Mouse (Mus musculus) spleen, adult 2 months (tissue): ENCODE data around the gene Unc45b. TPM values are rescaled to one million over a fixed set of nuclear protein-coding genes. Genes with fewer than 3 reads are reported as not detected.
"Not testable (repeated sequence)": the region's sequence is repeated elsewhere in the genome, so short reads cannot be mapped to it uniquely, and the experiment has no call there.

ENCODE experiments used
- DNase-seq, 2 experiments: peaks; one replicate each; pipeline versions ENCODE4 v3.0.0 to v3.0.0-alpha.2; 2012 to 2021; ENCODE audit warnings: low spot score in 2 of 2, low read depth in 1 of 2
- H3K27ac ChIP-seq: fragments of 200-500 bp; 2 replicates; pipeline ENCODE4 v1.5.1; 2012; ENCODE audit warnings: low read length, inconsistent platforms; ENCODE audit not compliant: insufficient read depth
- H3K27me3 ChIP-seq: fragments of 200-500 bp; 2 replicates; pipeline ENCODE4 v1.6.1; 2012; ENCODE audit warnings: mild to moderate bottlenecking, moderate library complexity, low read length, inconsistent platforms; ENCODE audit not compliant: control insufficient read depth, insufficient read depth
- H3K36me3 ChIP-seq: fragments of 200-500 bp; 2 replicates; pipeline ENCODE4 v1.6.1; 2012; ENCODE audit warnings: mild to moderate bottlenecking, low read length, inconsistent platforms; ENCODE audit not compliant: control insufficient read depth, insufficient read depth
- H3K4me1 ChIP-seq: fragments of 200-500 bp; 2 replicates; pipeline ENCODE4 v1.6.1; 2011; ENCODE audit warnings: inconsistent platforms; ENCODE audit not compliant: control insufficient read depth, insufficient read depth, insufficient read length
- H3K4me3 ChIP-seq: fragments of 200-500 bp; 2 replicates; pipeline ENCODE4 v1.5.1; 2011; ENCODE audit warnings: mild to moderate bottlenecking, inconsistent platforms; ENCODE audit not compliant: insufficient read depth, insufficient read length; ENCODE audit errors: extremely low read depth
- CTCF ChIP-seq: fragments of 200-500 bp; IDR thresholded peaks from 2 replicates; pipeline ENCODE4 v1.5.1; 2011; ENCODE audit warnings: mild to moderate bottlenecking, inconsistent platforms; ENCODE audit not compliant: insufficient read depth, insufficient read length, insufficient replicate concordance; ENCODE audit errors: extremely low read depth
- POLR2A ChIP-seq: fragments of 200-500 bp; IDR thresholded peaks from 2 replicates; pipeline ENCODE4 v1.6.1; 2011; ENCODE audit warnings: low read depth, low read length, inconsistent platforms
- WGBS: fragments of 180-500 bp; shearing (Covaris S2); methylation state at CpG from one replicate; pipeline ENCODE4 v1.1.7; 2018; 5-methylcytosine and 5-hydroxymethylcytosine counted together
- polyA plus RNA-seq: library from polyadenylated mRNA; depleted of rRNA; stranded (reverse); fragments of >200 nt; gene quantifications from 2 replicates; pipeline ENCODE4 v1.2.3, GENCODE M21; 2012; rRNA removed

The Unc45b gene
- polyA plus RNA-seq, 1 experiment: 0.82 TPM

DNA sequence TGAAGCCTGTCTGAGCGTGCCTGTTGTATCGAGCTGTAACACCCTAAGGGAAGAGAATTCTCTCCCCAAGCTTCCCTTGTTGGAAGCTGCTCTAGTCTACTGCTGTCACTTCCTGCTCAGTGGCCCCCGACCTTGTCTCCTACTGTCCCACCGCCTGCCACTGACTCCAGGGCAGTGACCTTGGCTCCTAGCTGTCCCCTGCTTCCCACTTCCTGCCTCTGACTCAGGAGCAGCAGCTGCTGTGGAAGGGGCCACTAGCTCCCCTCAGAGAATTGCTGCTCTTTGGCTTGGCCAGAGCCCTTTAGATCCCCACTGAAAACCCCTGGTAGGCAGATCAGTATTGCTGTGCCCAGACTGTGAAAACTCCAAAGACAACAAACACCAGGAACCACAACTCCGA lies 63.6 kb downstream of the Unc45b start:
- H3K27ac ChIP-seq: peak overlapping the region; percentile 4; the same call in 1 of the 2 replicates
- no peak for DNase-seq
- WGBS: 36% methylated on average over 5 of the region's 5 CpGs

DNA sequence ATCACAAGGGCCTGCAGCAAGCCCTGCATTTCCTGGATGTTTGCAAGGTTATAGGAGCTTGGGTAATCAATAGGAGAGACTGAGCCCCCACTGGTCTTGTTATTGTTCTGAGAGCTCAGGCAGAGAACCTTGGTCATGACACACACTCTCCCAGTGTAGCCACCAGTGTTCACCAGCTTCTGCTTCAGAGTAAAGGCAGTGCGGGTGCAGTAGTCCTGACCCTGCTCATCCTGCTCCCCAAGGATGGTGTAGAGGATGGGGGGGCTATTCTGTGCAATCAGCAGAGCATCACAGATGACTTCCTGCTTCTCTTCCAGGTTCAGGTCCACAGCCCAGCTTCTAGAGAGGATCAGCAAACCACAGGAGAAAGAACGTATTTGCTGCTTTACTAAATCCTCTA lies 72.1 kb downstream of the Unc45b start:
- H3K27ac ChIP-seq, DNase-seq, H3K4me1 ChIP-seq, H3K4me3 ChIP-seq, H3K36me3 ChIP-seq, H3K27me3 ChIP-seq: not testable (repeated sequence)
- WGBS: 71% methylated on average over 2 of the region's 2 CpGs

More for the DNA sequence above, 63.6 kb downstream of the Unc45b start:
- no peak for TF ChIP-seq CTCF
- no peak for TF ChIP-seq POLR2A
- H3K27me3 ChIP-seq: no peaks in the 10 kb centered on the region; the same call in 1 of the 2 replicates
- no peak overlapping the region for H3K4me3 ChIP-seq
- H3K4me1 ChIP-seq: peaks cover 6% of the 10 kb centered on the region; the same call in 1 of the 2 replicates
- no peaks in the 10 kb centered on the region for H3K36me3 ChIP-seq

DNA sequence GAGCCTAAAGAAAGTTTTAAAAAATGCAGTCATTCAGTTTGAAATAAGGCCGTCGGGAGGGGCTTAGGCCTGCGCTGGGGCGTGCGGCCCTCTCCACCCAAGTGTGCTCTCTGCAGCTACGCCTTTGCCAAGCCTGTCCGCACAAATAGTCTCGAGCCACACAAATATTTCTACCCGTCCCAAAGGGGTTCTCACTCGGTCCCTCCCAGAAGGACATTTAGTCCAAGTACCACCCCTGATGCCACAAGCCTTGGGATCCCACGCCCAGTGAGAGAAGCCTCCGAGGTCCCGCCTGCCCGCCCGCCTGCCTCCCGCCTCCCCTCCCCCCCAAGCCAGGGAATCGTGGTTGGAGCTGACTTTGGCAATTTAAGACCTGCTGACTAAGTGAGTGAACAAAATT lies 72.8 kb downstream of the Unc45b start:
- Histone ChIP-seq H3K4me3 (no peak overlapping the region), H3K27me3 (no peaks in the 10 kb centered on the region), H3K27ac (no peak overlapping the region), H3K4me1 (no peaks in the 10 kb centered on the region), H3K36me3 (peaks cover 3% of the 10 kb centered on the region; the same call in 1 of the 2 replicates)
- TF ChIP-seq CTCF: no peak
- no peak for TF ChIP-seq POLR2A
- no peak for DNase-seq
- WGBS: 89% methylated on average over 17 of the region's 17 CpGs

DNA sequence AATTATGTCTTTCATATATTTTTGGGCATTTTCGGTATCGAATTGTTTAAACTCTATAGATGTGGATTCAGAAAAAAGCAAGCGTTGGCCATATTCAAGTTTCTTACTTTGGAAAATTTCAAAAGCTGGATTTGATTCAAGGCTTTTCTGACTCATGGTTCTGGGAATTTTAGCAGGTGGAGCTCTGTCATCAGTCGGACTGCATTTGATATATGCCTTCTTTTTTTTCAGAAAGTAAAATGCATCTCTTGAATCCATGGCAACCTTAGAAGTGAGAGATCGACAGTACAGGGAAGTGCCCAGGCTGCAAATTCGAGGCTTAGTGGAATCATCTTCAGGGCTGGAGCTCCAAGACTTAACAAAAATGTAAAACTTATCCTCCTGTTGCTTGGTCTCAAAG lies 77.3 kb downstream of the Unc45b start:
- no peak overlapping the region for H3K4me3 ChIP-seq
- TF ChIP-seq CTCF (no peak), POLR2A (no peak)
- DNase-seq: no peak
- H3K27ac ChIP-seq: no peak overlapping the region
- 91% methylated on average over 6 of the region's 6 CpGs for WGBS
- no peaks in the 10 kb centered on the region for H3K27me3 ChIP-seq
- peaks cover 2% of the 10 kb centered on the region; the same call in 1 of the 2 replicates for H3K36me3 ChIP-seq
- 0 out of 2 replicates have a peak, but pooled peaks cover 5% of the 10 kb centered on the region for H3K4me1 ChIP-seq

DNA sequence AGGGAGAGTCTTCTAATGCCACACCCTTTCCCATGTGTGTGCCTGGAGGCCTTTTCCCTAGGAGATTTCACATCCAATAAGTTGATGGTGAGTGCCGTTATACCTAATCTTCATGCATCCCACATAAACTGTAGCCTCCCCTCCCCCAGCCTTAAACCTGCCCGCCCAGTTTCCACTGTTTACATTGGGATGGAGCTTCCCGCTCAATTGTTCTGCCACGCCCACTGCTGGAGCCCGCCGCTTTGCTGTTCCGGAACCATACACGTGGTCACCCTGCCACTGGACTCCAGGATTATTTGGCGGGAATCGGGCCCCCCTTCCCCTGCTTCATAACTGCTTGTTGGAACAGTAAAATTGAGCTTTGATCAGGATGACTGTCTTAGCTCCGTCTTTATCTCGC lies 79.0 kb downstream of the Unc45b start:
- WGBS: 70% methylated on average over 12 of the region's 12 CpGs
- TF ChIP-seq CTCF (no peak), POLR2A (no peak)
- DNase-seq: no peak

DNA sequence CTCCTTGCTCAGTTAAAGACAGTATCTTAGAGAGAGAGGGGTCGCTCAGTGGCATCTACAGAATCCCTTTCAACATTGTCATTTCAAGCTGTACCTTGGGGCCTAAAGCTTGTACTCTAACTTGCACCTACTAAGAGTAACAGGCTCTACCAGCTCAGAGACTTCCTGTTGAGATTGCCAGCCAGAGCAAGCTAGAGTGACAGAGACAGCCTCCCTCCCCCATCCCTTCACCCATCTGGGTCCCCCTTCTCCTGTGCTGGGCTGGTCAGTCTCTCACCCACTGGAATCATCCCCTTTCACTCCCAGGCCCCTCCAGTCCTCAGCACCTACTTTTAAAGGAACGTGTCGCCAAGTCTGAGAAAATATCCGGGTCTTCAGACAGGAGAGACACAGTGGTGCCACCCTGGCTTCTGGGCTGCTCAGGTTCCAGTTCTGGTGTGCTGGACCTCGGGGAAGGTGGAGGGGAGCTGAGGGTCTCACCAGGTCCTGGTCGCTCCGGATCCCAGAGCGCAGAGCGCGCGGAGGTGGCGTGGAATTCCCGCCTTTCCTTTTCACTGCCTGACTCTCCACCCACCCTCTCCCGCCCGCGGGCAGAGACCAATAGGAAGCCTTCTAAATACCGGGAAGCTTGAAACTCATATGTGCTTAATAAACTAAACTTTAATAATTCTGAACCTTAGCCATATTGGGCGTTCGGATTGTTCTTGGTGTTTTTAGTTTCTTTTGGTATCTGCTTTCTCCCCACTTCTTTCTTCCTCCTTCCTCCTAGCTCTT lies 80.4 kb downstream of the Unc45b start:
- peak in 1 of 2 experiments; percentile 14 for DNase-seq
- Histone ChIP-seq H3K4me3 (peak overlapping the region; percentile 66), H3K27ac (peak overlapping the region; percentile 53)
- H3K36me3 ChIP-seq, H3K27me3 ChIP-seq, H3K4me1 ChIP-seq: not testable (repeated sequence)
- 9% methylated on average over 19 of the region's 19 CpGs for WGBS

More for the DNA sequence above, 79.0 kb downstream of the Unc45b start:
- no peak overlapping the region for H3K4me3 ChIP-seq
- no peaks in the 10 kb centered on the region for H3K36me3 ChIP-seq
- 0 out of 2 replicates have a peak, but pooled peaks cover 5% of the 10 kb centered on the region for H3K4me1 ChIP-seq
- H3K27ac ChIP-seq: no peak overlapping the region
- no peaks in the 10 kb centered on the region for H3K27me3 ChIP-seq

DNA sequence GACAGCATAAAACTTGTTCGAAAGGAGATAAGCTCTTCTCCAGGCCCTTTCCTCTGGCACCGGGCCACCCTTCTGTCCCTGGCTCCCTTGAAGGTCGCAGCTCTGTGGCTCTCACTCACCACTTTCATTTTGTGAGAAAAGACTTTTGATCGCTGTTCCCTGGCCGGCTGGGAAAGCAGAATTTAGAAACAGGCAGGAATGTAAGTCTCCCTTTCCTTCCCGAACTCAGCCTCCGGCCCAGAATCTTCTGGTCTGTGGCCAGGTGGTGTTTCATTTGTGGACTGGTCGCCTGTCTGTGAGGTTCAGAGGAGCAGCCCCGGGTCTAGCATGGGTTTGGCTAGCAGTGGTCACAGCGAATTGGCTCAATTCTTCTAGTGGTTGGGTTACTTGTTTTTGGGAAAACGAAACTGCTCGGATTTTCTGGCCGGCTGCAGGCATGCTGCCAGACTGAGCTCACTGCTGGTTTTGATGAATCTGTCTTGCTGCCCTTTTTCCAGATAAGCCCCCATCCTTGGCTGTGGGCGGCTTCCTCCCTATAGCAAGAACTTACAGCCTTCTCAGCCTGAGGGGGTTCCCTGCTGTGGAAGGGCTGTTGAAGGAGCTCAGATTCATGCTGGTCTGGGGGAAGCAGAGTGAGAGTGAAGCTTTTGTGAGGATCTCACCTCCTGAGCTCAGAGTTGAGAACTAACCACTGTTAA lies 81.3 kb downstream of the Unc45b start, which contains the start of gene Slfn9:
Slfn9 (minus strand) TSS at position 362 of the 698 bp plus-strand sequence.
- no peaks in the 10 kb centered on the region for H3K36me3 ChIP-seq
- TF ChIP-seq POLR2A: no peak
- no peak for TF ChIP-seq CTCF
- no peak for DNase-seq
- peak within 1 kb of the TSS; percentile 66 for H3K4me3 ChIP-seq
- no peaks in the 10 kb centered on the region for H3K27me3 ChIP-seq
- H3K4me1 ChIP-seq: peaks cover 8% of the 10 kb centered on the region; the same call in 1 of the 2 replicates
- 5% methylated on average over 14 of the region's 14 CpGs for whole genome bisulfite sequencing
- H3K27ac ChIP-seq: peak within 1 kb of the TSS; percentile 68

Other genes with a start within 250 kb of the Unc45b start
- 0.07 and 0.09 TPM in 2 replicates for gene Cct6b, start 146.2 kb upstream of the Unc45b start, polyA plus RNA-seq
- 5.1 and 5.7 TPM in 2 replicates for gene Zfp830, start 146.2 kb upstream of the Unc45b start, polyA plus RNA-seq
- gene Lig3, start 129.4 kb upstream of the Unc45b start, polyA plus RNA-seq: 5.9 and 6.4 TPM in 2 replicates
- gene Rffl, start 39.3 kb upstream of the Unc45b start, polyA plus RNA-seq: 12.0 and 13.3 TPM in 2 replicates
- gene Rad51d, start 19.9 kb upstream of the Unc45b start, polyA plus RNA-seq: 10.9 and 11.8 TPM in 2 replicates
- 0.06 and 0.07 TPM in 2 replicates for gene Fndc8, start 18.4 kb upstream of the Unc45b start, polyA plus RNA-seq
- 53.5 and 61.3 TPM in 2 replicates for gene Nle1, start 2.1 kb upstream of the Unc45b start, polyA plus RNA-seq
- 3.1 and 3.4 TPM in 2 replicates for gene Slfn5, start 40.8 kb downstream of the Unc45b start, polyA plus RNA-seq
- gene Slfn9, start 81.3 kb downstream of the Unc45b start, polyA plus RNA-seq: 1.5 and 1.6 TPM in 2 replicates
- gene Slfn8, start 110.3 kb downstream of the Unc45b start, polyA plus RNA-seq: 3.4 and 3.5 TPM in 2 replicates
- 28.7 and 31.8 TPM in 2 replicates for gene Slfn2, start 154.6 kb downstream of the Unc45b start, polyA plus RNA-seq
- 11.2 and 12.1 TPM in 2 replicates for gene Slfn1, start 206.3 kb downstream of the Unc45b start, polyA plus RNA-seq